ENCODE assay signal across 8 mouse cellular contexts in genomic region chr12:15817365-15817764, GRCm38 (mm10). TPM values are rescaled to one million over a fixed set of nuclear protein-coding genes. Genes with fewer than 3 reads are reported as not detected.
DNase-seq lines count a peak whose midpoint lies in the region; ATAC-seq and TF ChIP-seq lines count a peak whose summit lies in the region.

No protein-coding gene starts in this region.

- no peak for TF ChIP-seq POLR2A in small intestine, adult 2 months (IDR thresholded peaks at IDR 0.05; ENCODE audit: low read depth, low read length)

- no peaks in the 10 kb centered on the region for H3K9me3 ChIP-seq in lung, embryonic 14.5 days (ENCODE audit: low read depth, low read length)
- no peaks in the 10 kb centered on the region for H3K9me3 ChIP-seq in embryonic facial prominence, embryonic 14.5 days (ENCODE audit: control insufficient read depth, low read length)
- H3K9me3 ChIP-seq in hindbrain, embryonic 13.5 days: no peaks in the 10 kb centered on the region
- H3K9me3 ChIP-seq in limb, embryonic 13.5 days: no peaks in the 10 kb centered on the region

- no peaks in the 10 kb centered on the region for H3K27me3 ChIP-seq in lung, embryonic 14.5 days (ENCODE audit: insufficient read depth, low read length)
- no peaks in the 10 kb centered on the region for H3K27me3 ChIP-seq in embryonic facial prominence, embryonic 14.5 days (replicated peaks; ENCODE audit: control insufficient read depth, insufficient read depth, low read length)
- no peaks in the 10 kb centered on the region for H3K27me3 ChIP-seq in hindbrain, embryonic 13.5 days
- H3K27me3 ChIP-seq in limb, embryonic 13.5 days: no peaks in the 10 kb centered on the region
- H3K27me3 ChIP-seq in small intestine, adult 2 months (ENCODE audit: control insufficient read depth, insufficient read depth, low read length): no peaks in the 10 kb centered on the region

- H3K27ac ChIP-seq in lung, embryonic 14.5 days (ENCODE audit: low read depth): no peak overlapping the region
- peak overlapping the region; percentile 98 for H3K27ac ChIP-seq in embryonic facial prominence, embryonic 14.5 days (replicated peaks; ENCODE audit: low read depth, low read length)
- H3K27ac ChIP-seq in hindbrain, embryonic 13.5 days: peak overlapping the region; percentile 99
- H3K27ac ChIP-seq in limb, embryonic 13.5 days: peak overlapping the region; percentile 72; the same call in 1 of the 2 replicates
- H3K27ac ChIP-seq in small intestine, adult 2 months (ENCODE audit: insufficient read depth, low read depth, low read length): no peak overlapping the region; the same call in 1 of the 2 replicates

- 17% methylated on average over 4 of the region's 4 CpGs for WGBS in lung, embryonic 14.5 days
- WGBS in embryonic facial prominence, embryonic 14.5 days: 21% methylated on average over 4 of the region's 4 CpGs
- WGBS in hindbrain, embryonic 13.5 days: 22% methylated on average over 4 of the region's 4 CpGs
- WGBS in limb, embryonic 13.5 days: 30% methylated on average over 4 of the region's 4 CpGs
- WGBS in small intestine, adult 2 months: 12% methylated on average over 4 of the region's 4 CpGs

- H3K9ac ChIP-seq in lung, embryonic 14.5 days: peak overlapping the region; percentile 82
- H3K9ac ChIP-seq in embryonic facial prominence, embryonic 14.5 days (ENCODE audit: low read depth, low read length): peak overlapping the region; percentile 90
- H3K9ac ChIP-seq in hindbrain, embryonic 13.5 days: peak overlapping the region; percentile 98
- peak overlapping the region; percentile 98 for H3K9ac ChIP-seq in limb, embryonic 13.5 days

- peak overlapping the region; percentile 65 for H3K4me3 ChIP-seq in lung, embryonic 14.5 days (ENCODE audit: low read depth, low read length)
- peak overlapping the region; percentile 70 for H3K4me3 ChIP-seq in embryonic facial prominence, embryonic 14.5 days (ENCODE audit: low read depth, low read length)
- peak overlapping the region; percentile 88 for H3K4me3 ChIP-seq in hindbrain, embryonic 13.5 days
- peak overlapping the region; percentile 88 for H3K4me3 ChIP-seq in limb, embryonic 13.5 days
- peak overlapping the region; percentile 78 for H3K4me3 ChIP-seq in small intestine, adult 2 months (ENCODE audit: low read depth, low read length)

- ATAC-seq in lung, embryonic 14.5 days (ENCODE audit: insufficient read depth): no peak; the same call in 1 of the 2 replicates
- ATAC-seq in embryonic facial prominence, embryonic 14.5 days (ENCODE audit: low read depth): no peak
- ATAC-seq in hindbrain, embryonic 13.5 days (ENCODE audit: low FRiP score): peak; percentile 1; the same call in 1 of the 2 replicates
- no peak for ATAC-seq in limb, embryonic 13.5 days (ENCODE audit: low FRiP score, low read depth)

- no peaks in the 10 kb centered on the region for H3K36me3 ChIP-seq in lung, embryonic 14.5 days (ENCODE audit: insufficient read depth)
- no peaks in the 10 kb centered on the region for H3K36me3 ChIP-seq in embryonic facial prominence, embryonic 14.5 days (ENCODE audit: control insufficient read depth, insufficient read depth, low read length)
- H3K36me3 ChIP-seq in hindbrain, embryonic 13.5 days: no peaks in the 10 kb centered on the region
- H3K36me3 ChIP-seq in limb, embryonic 13.5 days: no peaks in the 10 kb centered on the region
- no peaks in the 10 kb centered on the region for H3K36me3 ChIP-seq in small intestine, adult 2 months (ENCODE audit: control insufficient read depth, insufficient read depth, low read length)

- peaks cover 4% of the 10 kb centered on the region; the same call in 1 of the 2 replicates for H3K4me1 ChIP-seq in lung, embryonic 14.5 days (ENCODE audit: insufficient read depth)
- peaks cover 9% of the 10 kb centered on the region for H3K4me1 ChIP-seq in embryonic facial prominence, embryonic 14.5 days (ENCODE audit: control insufficient read depth, insufficient read depth, low read length)
- H3K4me1 ChIP-seq in hindbrain, embryonic 13.5 days (replicated peaks): peaks cover 12% of the 10 kb centered on the region
- H3K4me1 ChIP-seq in limb, embryonic 13.5 days: peaks cover 18% of the 10 kb centered on the region
- H3K4me1 ChIP-seq in small intestine, adult 2 months (ENCODE audit: control insufficient read depth, insufficient read depth, insufficient read length, low read length): no peaks in the 10 kb centered on the region

- peak; percentile 49 for DNase-seq in lung, embryonic 14.5 days
- no peak for DNase-seq in lung, adult 18-20 months
- DNase-seq in embryonic facial prominence, embryonic 14.5 days (ENCODE audit: low spot score): no peak
- no peak for DNase-seq in ovary, postnatal 36 days (ENCODE audit: low spot score)
- DNase-seq in left cerebral cortex, postnatal 36 days (ENCODE audit: low spot score in 2 of 2): no peak

- intact Hi-C loops in left cerebral cortex, postnatal 36 days (cut with DNase I): loop anchor here (2.0 to 10.0 kb wide), 2 partner anchors 333 to 567 kb away; no protein-coding TSS in a partner anchor

- H3K4me2 ChIP-seq in lung, embryonic 14.5 days: peak overlapping the region; percentile 68
- peak overlapping the region; percentile 77 for H3K4me2 ChIP-seq in embryonic facial prominence, embryonic 14.5 days (ENCODE audit: low read depth, low read length)
- H3K4me2 ChIP-seq in hindbrain, embryonic 13.5 days: peak overlapping the region; percentile 86
- peak overlapping the region; percentile 78 for H3K4me2 ChIP-seq in limb, embryonic 13.5 days (replicated peaks)

- no peak for TF ChIP-seq CTCF in lung, embryonic 14.5 days (IDR thresholded peaks at IDR 0.05; ENCODE audit: low read depth)
- no peak for TF ChIP-seq CTCF in small intestine, adult 2 months (IDR thresholded peaks at IDR 0.05; ENCODE audit: extremely low read depth, insufficient read length, insufficient replicate concordance, low read depth, low read length)

RNA-seq across cellular contexts. Expression of gene Trib2, which starts 0.6 kb away (rescaled TPM):
- polyA plus RNA-seq in lung, embryonic 14.5 days (2014; fragmentation: Nextera tagmentation; extraction: Ambion mirVana): 20.8 TPM in 2 replicates
- 62.0 and 67.3 TPM in 2 replicates for polyA plus RNA-seq in embryonic facial prominence, embryonic 14.5 days (2014; fragmentation: Nextera tagmentation; extraction: Ambion mirVana)
- 128 and 135 TPM in 2 replicates for polyA plus RNA-seq in hindbrain, embryonic 13.5 days (2015; fragmentation: Nextera tagmentation; extraction: Ambion mirVana)
- polyA plus RNA-seq in limb, embryonic 13.5 days (2015; fragmentation: Nextera tagmentation; extraction: Ambion mirVana): 70.2 and 78.3 TPM in 2 replicates
- 1.2 and 2.5 TPM in 2 replicates for polyA plus RNA-seq in small intestine, adult 2 months (2012; rRNA removed)
- total RNA-seq in left cerebral cortex, postnatal 36 days (2021): 10 to 100 TPM; 34.8 to 41.5 TPM

Comparison
In these comparisons a context has a peak if more than half of its experiments do, and no peak if none do; other contexts are left out.
1. H3K27ac ChIP-seq: peak in embryonic facial prominence, embryonic 14.5 days (single experiment), hindbrain, embryonic 13.5 days (single experiment) and limb, embryonic 13.5 days (single experiment); none in lung, embryonic 14.5 days (single experiment) and small intestine, adult 2 months (single experiment).
2. Peak in every context shown above with its lines, with median percentiles within 50 percentile points of each other: H3K4me2 ChIP-seq, H3K4me3 ChIP-seq and H3K9ac ChIP-seq.